Mouse (Mus musculus): ENCODE data around the gene Kmt2c. TPM values are rescaled to one million over a fixed set of nuclear protein-coding genes. Genes with fewer than 3 reads are reported as not detected.

Kmt2c gene
- polyA plus RNA-seq, 1 experiment, result 42.6 TPM

DNA sequence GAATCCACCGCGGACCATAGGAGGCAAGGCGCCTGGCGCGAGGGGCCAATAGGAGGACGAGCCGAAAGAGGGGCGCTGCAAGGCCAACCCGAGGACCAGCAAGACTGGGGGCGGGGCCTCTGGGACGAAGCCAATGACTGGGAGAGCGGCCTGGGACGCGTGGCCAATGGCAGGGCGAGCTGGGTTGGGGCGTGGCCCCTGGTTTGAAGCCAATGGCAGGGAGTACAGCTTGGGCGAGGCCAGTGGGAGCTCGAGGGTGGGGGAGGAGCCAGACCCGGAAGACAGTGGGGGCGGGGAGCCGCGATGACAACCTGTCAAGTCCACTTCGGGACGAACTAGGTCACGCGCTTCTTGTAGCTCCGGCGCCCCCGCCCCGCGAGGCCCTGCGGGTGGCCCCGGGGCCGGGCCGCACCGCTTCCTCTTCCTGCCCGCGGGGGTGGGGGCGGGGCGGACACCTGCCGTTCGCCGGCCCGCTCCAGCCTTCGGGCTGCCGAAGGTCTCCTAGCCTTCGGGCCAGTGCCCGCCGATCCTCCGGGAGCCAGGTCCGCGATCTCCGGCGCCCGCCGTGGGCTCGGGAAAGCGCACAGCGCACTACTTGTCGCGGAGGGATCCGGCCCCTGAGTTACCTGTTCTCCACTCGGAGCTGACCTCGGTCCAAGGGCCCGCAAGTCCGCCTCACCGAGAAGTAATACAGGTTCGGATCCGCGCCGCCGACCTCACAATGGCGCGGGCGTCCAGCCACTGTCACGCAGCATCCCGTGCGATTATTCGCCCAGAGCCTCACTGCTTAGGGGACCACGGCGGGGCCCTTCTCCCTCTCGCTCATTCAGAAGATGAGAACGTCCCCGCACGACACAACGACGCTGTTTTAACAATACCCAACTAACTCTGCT, 31.2 kb upstream of the Kmt2c start:
- WGBS, result under 1% methylated on average over 85 of the region's 87 CpGs

DNA sequence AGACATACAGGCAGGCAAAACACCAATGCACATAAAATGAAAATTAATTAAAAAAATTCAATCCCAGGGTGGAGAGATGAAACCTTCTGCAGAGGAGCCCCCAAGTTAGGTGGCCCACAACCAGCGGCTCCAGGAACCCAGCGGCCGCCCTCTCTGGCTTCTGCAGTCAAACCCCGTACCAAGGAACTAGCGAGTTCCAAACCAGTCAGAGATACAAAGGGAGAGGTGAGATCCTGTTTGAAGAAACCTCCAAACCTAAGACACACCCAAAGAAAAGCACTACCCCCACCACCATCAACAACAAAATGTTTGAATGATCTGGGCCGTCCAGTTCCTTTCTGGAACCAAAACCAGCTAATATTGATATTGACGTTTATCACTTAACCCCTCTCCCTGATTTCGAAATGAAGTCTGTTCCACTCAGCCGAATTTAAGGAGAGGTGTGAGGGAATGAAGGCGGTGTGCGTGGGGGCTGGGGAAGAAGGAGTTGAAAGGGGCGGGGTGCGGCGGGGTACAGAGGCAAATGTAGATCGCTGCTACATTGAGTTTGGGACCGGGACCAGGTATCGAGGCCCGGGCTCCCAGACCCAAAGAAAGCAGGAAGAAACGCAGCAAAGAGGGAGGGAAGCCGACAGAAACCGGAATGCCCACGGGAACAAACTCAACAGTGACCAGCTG, 30.4 kb upstream of the Kmt2c start:
- H3K27me3 ChIP-seq (ENCODE audit: control insufficient read depth, insufficient read depth, low read length), result no peaks in the 10 kb centered on the region
- H3K27ac ChIP-seq (ENCODE audit: control insufficient read depth, insufficient read depth, low read length), result peak overlapping the region; percentile 45; the same call in 1 of the 2 replicates
- no peak for TF ChIP-seq CTCF (IDR thresholded peaks at IDR 0.05; ENCODE audit: borderline replicate concordance, control insufficient read depth, extremely low read depth, insufficient read depth, low read length, poor library complexity)
- no peak for TF ChIP-seq POLR2A (IDR thresholded peaks at IDR 0.05; ENCODE audit: control insufficient read depth, extremely low read depth, insufficient read depth, low read length, poor library complexity)
- 8% methylated on average over 22 of the region's 22 CpGs for WGBS
- no peaks in the 10 kb centered on the region for H3K36me3 ChIP-seq (ENCODE audit: control insufficient read depth, insufficient read depth, low read length)
- peak overlapping the region; percentile 65 for H3K4me3 ChIP-seq (ENCODE audit: control insufficient read depth, insufficient read depth, low read length)
- peak; percentile 28 for DNase-seq
- peaks cover 19% of the 10 kb centered on the region for H3K4me1 ChIP-seq (replicated peaks; ENCODE audit: control insufficient read depth, insufficient read depth, low read length)

More for the DNA sequence above, 31.2 kb upstream of the Kmt2c start:
- TF ChIP-seq POLR2A (IDR thresholded peaks at IDR 0.05; ENCODE audit: control insufficient read depth, extremely low read depth, insufficient read depth, low read length, poor library complexity) (peak; percentile 51), CTCF (IDR thresholded peaks at IDR 0.05; ENCODE audit: borderline replicate concordance, control insufficient read depth, extremely low read depth, insufficient read depth, low read length, poor library complexity) (0 out of 2 replicates have a peak, but pooled peaks have one; percentile 16)
- Histone ChIP-seq H3K4me3 (ENCODE audit: control insufficient read depth, insufficient read depth, low read length) (peak overlapping the region; percentile 77), H3K27me3 (ENCODE audit: control insufficient read depth, insufficient read depth, low read length) (no peaks in the 10 kb centered on the region), H3K4me1 (replicated peaks; ENCODE audit: control insufficient read depth, insufficient read depth, low read length) (peaks cover 19% of the 10 kb centered on the region), H3K36me3 (ENCODE audit: control insufficient read depth, insufficient read depth, low read length) (no peaks in the 10 kb centered on the region), H3K27ac (ENCODE audit: control insufficient read depth, insufficient read depth, low read length) (peak overlapping the region; percentile 69)
- peak; percentile 99 for DNase-seq

DNA sequence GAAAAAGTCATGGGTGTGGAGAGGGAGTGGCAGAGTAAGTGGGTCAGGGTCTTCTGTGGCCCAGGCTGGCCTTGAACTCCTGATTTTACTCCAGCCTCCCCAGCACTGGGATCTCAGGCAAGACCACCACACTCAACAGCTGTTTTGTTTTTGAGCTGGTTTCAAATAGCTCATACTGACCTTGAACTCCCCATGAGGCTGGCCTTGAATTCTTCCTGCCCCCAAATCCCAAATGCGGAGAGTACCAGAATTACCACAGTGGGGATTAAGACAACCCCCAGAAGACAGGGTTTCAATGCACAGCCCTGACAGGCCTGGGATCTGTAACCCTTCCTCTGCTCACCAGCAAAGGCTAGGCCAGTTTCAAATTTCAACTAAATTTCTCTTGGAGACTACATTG, 29.4 kb upstream of the Kmt2c start:
- Histone ChIP-seq H3K4me1 (replicated peaks; ENCODE audit: control insufficient read depth, insufficient read depth, low read length) (peaks cover 19% of the 10 kb centered on the region), H3K27me3 (ENCODE audit: control insufficient read depth, insufficient read depth, low read length) (no peaks in the 10 kb centered on the region), H3K36me3 (ENCODE audit: control insufficient read depth, insufficient read depth, low read length) (no peaks in the 10 kb centered on the region), H3K27ac (ENCODE audit: control insufficient read depth, insufficient read depth, low read length) (no peak overlapping the region), H3K4me3 (ENCODE audit: control insufficient read depth, insufficient read depth, low read length) (no peak overlapping the region)
- no peak for DNase-seq
- 97% methylated on average over 1 of the region's 1 CpGs for WGBS
- TF ChIP-seq POLR2A (IDR thresholded peaks at IDR 0.05; ENCODE audit: control insufficient read depth, extremely low read depth, insufficient read depth, low read length, poor library complexity), result no peak
- TF ChIP-seq CTCF (IDR thresholded peaks at IDR 0.05; ENCODE audit: borderline replicate concordance, control insufficient read depth, extremely low read depth, insufficient read depth, low read length, poor library complexity), result no peak

DNA sequence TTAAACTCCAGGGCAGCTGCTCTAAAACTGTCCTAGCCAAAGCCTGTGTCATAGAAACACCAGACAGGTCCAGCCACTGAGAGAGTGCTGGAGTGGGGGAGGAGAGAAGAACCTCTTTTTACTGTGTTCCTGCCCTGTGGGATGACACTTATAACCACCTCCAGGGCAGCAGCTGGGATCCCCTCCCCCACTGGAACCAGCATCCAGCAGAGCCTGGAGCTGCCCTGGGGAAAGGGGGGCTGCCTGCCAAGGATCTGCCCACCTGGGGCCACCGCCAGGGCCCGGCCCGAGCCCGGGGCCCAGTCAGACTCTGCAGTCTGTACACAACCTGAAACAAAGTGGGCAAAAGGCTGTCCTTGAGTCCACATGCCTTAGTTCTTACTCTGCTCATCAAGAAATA, 28.3 kb upstream of the Kmt2c start:
- H3K27me3 ChIP-seq (ENCODE audit: control insufficient read depth, insufficient read depth, low read length), result no peaks in the 10 kb centered on the region
- DNase-seq, result no peak
- H3K4me3 ChIP-seq (ENCODE audit: control insufficient read depth, insufficient read depth, low read length), result no peak overlapping the region
- H3K4me1 ChIP-seq (replicated peaks; ENCODE audit: control insufficient read depth, insufficient read depth, low read length), result peaks cover 19% of the 10 kb centered on the region
- H3K27ac ChIP-seq (ENCODE audit: control insufficient read depth, insufficient read depth, low read length), result no peak overlapping the region
- 89% methylated on average over 4 of the region's 4 CpGs for WGBS
- H3K36me3 ChIP-seq (ENCODE audit: control insufficient read depth, insufficient read depth, low read length), result no peaks in the 10 kb centered on the region
- TF ChIP-seq POLR2A (IDR thresholded peaks at IDR 0.05; ENCODE audit: control insufficient read depth, extremely low read depth, insufficient read depth, low read length, poor library complexity) (no peak), CTCF (IDR thresholded peaks at IDR 0.05; ENCODE audit: borderline replicate concordance, control insufficient read depth, extremely low read depth, insufficient read depth, low read length, poor library complexity) (no peak)

DNA sequence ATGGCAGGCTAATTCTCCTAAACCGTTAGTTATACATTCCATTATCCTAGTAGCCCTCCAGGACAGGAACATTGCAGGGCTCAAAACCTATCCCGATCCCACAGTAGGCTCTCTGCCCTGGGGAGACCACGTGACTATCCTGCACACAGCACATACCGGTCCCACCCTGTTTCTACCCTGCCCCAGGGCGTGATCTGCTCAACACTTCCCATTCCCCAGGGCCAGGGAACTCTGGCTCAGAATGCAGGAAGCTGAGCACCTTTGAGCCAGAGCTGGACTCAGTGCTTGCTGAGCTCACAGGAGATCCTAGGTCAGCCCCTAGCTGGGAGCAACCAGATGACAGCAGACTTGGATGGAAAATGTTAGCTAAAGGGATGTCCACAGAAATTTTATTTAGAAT, 27.5 kb upstream of the Kmt2c start:
- no peak for TF ChIP-seq CTCF (IDR thresholded peaks at IDR 0.05; ENCODE audit: borderline replicate concordance, control insufficient read depth, extremely low read depth, insufficient read depth, low read length, poor library complexity)
- TF ChIP-seq POLR2A (IDR thresholded peaks at IDR 0.05; ENCODE audit: control insufficient read depth, extremely low read depth, insufficient read depth, low read length, poor library complexity), result no peak
- Histone ChIP-seq H3K36me3 (ENCODE audit: control insufficient read depth, insufficient read depth, low read length) (no peaks in the 10 kb centered on the region), H3K27ac (ENCODE audit: control insufficient read depth, insufficient read depth, low read length) (no peak overlapping the region), H3K27me3 (ENCODE audit: control insufficient read depth, insufficient read depth, low read length) (no peaks in the 10 kb centered on the region), H3K4me1 (replicated peaks; ENCODE audit: control insufficient read depth, insufficient read depth, low read length) (peaks cover 19% of the 10 kb centered on the region), H3K4me3 (ENCODE audit: control insufficient read depth, insufficient read depth, low read length) (no peak overlapping the region)
- no peak for DNase-seq
- WGBS, result 87% methylated on average over 5 of the region's 5 CpGs

DNA sequence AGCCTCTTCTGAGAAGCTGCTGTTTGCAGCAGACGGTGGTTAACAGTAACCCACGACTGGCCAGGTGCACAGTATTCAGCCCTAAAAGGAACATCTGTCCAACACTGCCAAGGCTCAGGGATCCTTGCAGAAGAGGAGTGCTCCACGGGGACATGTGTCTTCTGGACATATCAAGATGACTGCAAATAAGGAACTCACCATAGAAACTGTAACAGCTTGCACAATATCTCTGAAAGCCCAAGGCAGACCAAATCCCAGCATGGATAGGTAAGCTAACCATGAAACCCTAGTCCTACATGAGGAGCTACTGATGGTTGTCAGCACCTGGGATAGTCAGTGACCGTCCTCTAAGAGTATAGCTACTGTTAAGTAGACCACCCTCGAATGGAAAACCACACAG, 22.9 kb upstream of the Kmt2c start:
- Histone ChIP-seq H3K27ac (ENCODE audit: control insufficient read depth, insufficient read depth, low read length) (no peak overlapping the region), H3K4me1 (replicated peaks; ENCODE audit: control insufficient read depth, insufficient read depth, low read length) (no peaks in the 10 kb centered on the region), H3K27me3 (ENCODE audit: control insufficient read depth, insufficient read depth, low read length) (no peaks in the 10 kb centered on the region), H3K4me3 (ENCODE audit: control insufficient read depth, insufficient read depth, low read length) (no peak overlapping the region), H3K36me3 (ENCODE audit: control insufficient read depth, insufficient read depth, low read length) (no peaks in the 10 kb centered on the region)
- TF ChIP-seq POLR2A (IDR thresholded peaks at IDR 0.05; ENCODE audit: control insufficient read depth, extremely low read depth, insufficient read depth, low read length, poor library complexity) (no peak), CTCF (IDR thresholded peaks at IDR 0.05; ENCODE audit: borderline replicate concordance, control insufficient read depth, extremely low read depth, insufficient read depth, low read length, poor library complexity) (no peak)
- 55% methylated on average over 5 of the region's 5 CpGs for WGBS
- no peak for DNase-seq
